Mouse (Mus musculus) cerebellum, adult 2 months (tissue): Measurements from ENCODE around the gene Slc1a3. TPM values are rescaled to one million over a fixed set of nuclear protein-coding genes. Genes with fewer than 3 reads are reported as not detected.

ENCODE experiments used
- DNase-seq, 2 experiments: peaks; one replicate each; pipeline ENCODE4 v3.0.0; 2021
- H3K27ac ChIP-seq: fragments of 200-500 bp; 2 replicates; pipeline ENCODE4 v1.5.1; 2012; ENCODE audit warnings: low read length, control low read depth, inconsistent platforms; ENCODE audit not compliant: insufficient read depth
- H3K27me3 ChIP-seq: fragments of 200-500 bp; 2 replicates; pipeline ENCODE4 v1.6.1; 2012; ENCODE audit warnings: inconsistent platforms, mild to moderate bottlenecking, low read length, moderate library complexity; ENCODE audit not compliant: control insufficient read depth, insufficient read depth
- H3K4me1 ChIP-seq: fragments of 200-500 bp; 2 replicates; pipeline ENCODE4 v1.6.1; 2011; ENCODE audit warnings: low read length; ENCODE audit not compliant: control insufficient read depth, insufficient read depth
- H3K4me3 ChIP-seq: fragments of 200-500 bp; replicated peaks from 2 replicates; pipeline ENCODE3; 2011; ENCODE audit warnings: mild to moderate bottlenecking, low read depth, low read length, control low read depth; ENCODE audit not compliant: insufficient read depth
- CTCF ChIP-seq: fragments of 200-500 bp; IDR thresholded peaks from 2 replicates; pipeline ENCODE4 v1.5.1; 2011; ENCODE audit warnings: low read depth, mild to moderate bottlenecking, control low read depth, low read length, moderate library complexity, borderline replicate concordance; ENCODE audit not compliant: insufficient read depth
- POLR2A ChIP-seq: fragments of 200-500 bp; IDR thresholded peaks from 2 replicates; pipeline ENCODE4 v1.6.1; 2011; ENCODE audit warnings: low read length, control low read depth, borderline replicate concordance; ENCODE audit not compliant: insufficient read depth
- WGBS: fragments of 180-500 bp; shearing (Covaris S2); methylation state at CpG from one replicate; pipeline ENCODE4 v1.1.7; 2018; 5-methylcytosine and 5-hydroxymethylcytosine counted together
- polyA plus RNA-seq: library from polyadenylated mRNA; depleted of rRNA; stranded (reverse); fragments of >200 nt; gene quantifications from 2 replicates; pipeline ENCODE4 v1.2.3, GENCODE M21; 2012; rRNA removed

The Slc1a3 gene
- polyA plus RNA-seq, 1 experiment: 373 TPM

GRCm38 (mm10) chr15:8589503-8590116 is 121.0 kb downstream of the Slc1a3 start:
- TF ChIP-seq CTCF (peak; percentile 84), POLR2A (no peak)
- Histone ChIP-seq H3K4me3 (no peak overlapping the region), H3K4me1 (no peaks in the 10 kb centered on the region), H3K27me3 (no peaks in the 10 kb centered on the region), H3K27ac (no peak overlapping the region)
- peak; percentile 58 to 75 for DNase-seq
- 19% methylated on average over 11 of the region's 11 CpGs for WGBS

- Histone ChIP-seq H3K27ac (no peak overlapping the region), H3K4me3 (no peak overlapping the region), H3K27me3 (no peaks in the 10 kb centered on the region), H3K4me1 (peaks cover under 1% of the 10 kb centered on the region; the same call in 1 of the 2 replicates)
- no peak for DNase-seq
- 96% methylated on average over 5 of the region's 5 CpGs for WGBS
- TF ChIP-seq POLR2A: no peak
These were observed 122.5 kb downstream of the Slc1a3 start for GRCm38 (mm10) chr15:8588065-8588464.

- H3K4me3 ChIP-seq: no peak overlapping the region
- H3K27me3 ChIP-seq: no peaks in the 10 kb centered on the region
- DNase-seq: no peak
- no peak overlapping the region for H3K27ac ChIP-seq
- peaks cover 7% of the 10 kb centered on the region; the same call in 1 of the 2 replicates for H3K4me1 ChIP-seq
- TF ChIP-seq CTCF (no peak), POLR2A (no peak)
- WGBS: 59% methylated on average over 9 of the region's 9 CpGs
These were observed 123.7 kb downstream of the Slc1a3 start for GRCm38 (mm10) chr15:8586822-8587281.

Other genes starting within 250 kb of the Slc1a3 start
- gene Gm2310, start 190.8 kb downstream of the Slc1a3 start, polyA plus RNA-seq: not detected in 2 replicates